Mouse (Mus musculus) ES-CJ7 (cell line): Measurements from ENCODE around the gene Serpina3a.
"Not testable (repeated sequence)": the region's sequence is repeated elsewhere in the genome, so short reads cannot be mapped to it uniquely, and the experiment has no call there.

ENCODE experiments used
- DNase-seq: peaks from one replicate; pipeline ENCODE4 v3.0.0; 2011; ENCODE audit warnings: low read depth, low spot score

Gene Serpina3a

DNA sequence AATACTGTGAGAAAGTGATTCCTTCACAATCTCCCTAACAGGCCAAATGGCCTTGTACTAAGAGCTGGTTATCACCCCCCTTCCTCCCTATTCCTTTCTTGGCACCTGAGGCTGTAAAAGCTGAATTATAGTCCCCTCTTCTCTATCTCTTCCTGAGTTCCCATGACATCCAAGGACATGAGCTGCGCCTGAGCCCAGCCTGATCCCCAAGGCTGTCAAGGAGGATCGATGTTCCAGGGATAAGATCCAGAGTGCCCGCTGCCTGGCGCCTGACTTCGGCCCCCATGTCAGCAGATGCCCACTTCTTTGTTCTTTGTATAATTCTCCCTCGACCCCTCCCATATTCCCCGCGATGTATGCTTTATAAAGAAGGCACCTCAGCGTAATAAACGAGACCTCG lies at the start of gene Serpina3a:
Gene Serpina3a (plus strand): TSS at position 392 of the 400 bp plus-strand sequence.
- DNase-seq: not testable (repeated sequence)

DNA sequence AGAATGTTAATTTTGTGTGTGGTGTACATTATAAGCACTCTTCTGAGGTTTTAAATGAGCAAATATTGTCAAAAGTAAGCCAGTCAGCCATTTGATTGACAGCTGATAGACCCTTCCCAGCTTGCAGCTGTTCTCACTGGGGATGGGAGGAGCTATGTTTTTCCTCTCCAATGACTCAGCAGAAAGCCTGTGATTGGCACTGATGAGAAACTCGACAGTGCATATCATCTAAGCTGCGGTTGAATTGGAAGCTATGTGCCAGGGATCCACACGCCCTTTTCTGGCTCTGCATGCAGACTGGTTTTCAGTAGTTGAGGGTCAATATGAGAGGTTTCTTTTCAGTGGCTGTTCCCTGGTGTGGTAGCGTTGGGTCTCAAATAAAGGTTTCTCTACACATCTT lies 48.0 kb upstream of the Serpina3a start:
- DNase-seq: peak; percentile 25

DNA sequence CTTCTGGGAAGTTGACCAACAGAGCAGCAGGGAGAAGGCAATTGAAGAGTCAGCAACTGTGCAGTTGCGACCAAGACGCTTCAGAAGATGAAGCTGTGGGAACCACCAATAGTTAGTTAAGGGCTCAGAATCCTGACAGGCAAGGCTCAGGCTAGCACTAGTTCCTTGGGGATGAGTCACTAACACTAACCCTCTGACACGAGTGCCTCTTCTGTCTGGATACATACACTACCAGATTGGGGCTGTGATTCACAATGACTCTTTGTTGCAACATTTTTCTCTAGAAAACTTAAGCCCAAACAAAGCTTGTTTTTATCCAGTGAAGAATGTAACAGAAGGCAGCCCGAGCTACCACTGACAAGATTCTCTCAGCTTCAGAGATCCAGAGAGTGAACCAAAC lies 47.5 kb upstream of the Serpina3a start:
- DNase-seq: no peak

GRCm38 (mm10) chr12:104066241-104066640 lies 46.3 kb upstream of the Serpina3a start:
- peak; percentile 70 for DNase-seq

DNA sequence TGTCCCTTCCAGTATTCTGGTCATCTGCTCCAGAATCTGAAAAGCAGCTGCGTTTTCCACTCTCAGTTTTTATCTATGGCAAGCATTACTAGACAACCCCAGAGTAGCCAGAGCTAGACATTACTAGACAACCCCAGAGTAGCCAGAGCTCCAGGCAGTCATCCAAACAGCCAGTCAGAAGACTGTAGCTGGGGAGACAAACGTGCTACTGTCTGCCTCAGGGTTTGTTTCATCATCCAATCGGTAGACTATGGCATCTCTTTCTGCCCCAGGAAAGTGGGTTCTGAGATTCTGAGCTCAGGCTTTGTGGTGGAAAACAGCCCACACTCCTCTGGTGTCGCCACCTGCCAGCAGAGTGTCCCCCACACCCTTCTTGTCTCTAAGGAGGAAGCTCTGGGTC lies 45.0 kb upstream of the Serpina3a start:
- peak; percentile 23 for DNase-seq

GRCm38 (mm10) chr12:104069620-104070019 lies 42.9 kb upstream of the Serpina3a start:
- peak; percentile 79 for DNase-seq

GRCm38 (mm10) chr12:104071708-104072107 lies 40.8 kb upstream of the Serpina3a start:
- no peak for DNase-seq

DNA sequence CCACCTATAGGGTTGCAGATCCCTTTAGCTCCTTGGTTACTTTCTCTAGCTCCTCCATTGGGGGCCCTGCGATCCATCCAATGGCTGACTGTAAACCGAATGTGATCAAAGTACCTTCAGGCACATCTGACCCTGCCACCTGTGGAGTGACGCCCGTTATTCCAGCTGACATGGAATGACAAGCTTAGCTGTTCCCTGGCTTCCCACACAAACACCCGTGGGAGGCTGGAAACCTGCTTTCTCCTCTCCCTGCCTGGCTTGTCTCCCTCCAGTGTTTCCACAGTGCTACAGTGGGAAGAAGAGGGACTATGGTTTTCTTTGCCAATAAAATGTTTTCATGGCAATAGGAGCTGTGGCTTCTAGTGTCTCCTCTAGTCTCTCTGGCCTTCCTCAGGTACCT lies 40.2 kb upstream of the Serpina3a start:
- no peak for DNase-seq

DNA sequence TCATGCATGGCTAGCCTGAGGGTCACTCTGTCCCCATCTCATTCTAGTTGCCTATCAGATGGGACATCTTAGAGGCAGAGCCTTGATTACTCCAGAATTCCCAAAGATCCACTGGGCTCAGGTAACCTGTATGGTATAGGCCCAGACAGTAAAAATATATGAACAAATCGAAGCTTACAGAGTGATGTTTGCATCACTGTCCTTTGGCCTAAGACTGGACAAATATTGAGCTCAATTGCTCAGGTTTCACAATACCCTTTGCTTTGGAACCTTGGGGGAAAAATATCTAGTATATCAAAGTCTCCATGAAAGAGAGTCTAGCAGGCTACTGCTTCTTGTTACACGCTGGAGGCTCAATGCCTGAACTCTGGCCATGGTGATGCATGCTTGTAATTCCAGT lies 22.4 kb upstream of the Serpina3a start:
- no peak for DNase-seq

DNA sequence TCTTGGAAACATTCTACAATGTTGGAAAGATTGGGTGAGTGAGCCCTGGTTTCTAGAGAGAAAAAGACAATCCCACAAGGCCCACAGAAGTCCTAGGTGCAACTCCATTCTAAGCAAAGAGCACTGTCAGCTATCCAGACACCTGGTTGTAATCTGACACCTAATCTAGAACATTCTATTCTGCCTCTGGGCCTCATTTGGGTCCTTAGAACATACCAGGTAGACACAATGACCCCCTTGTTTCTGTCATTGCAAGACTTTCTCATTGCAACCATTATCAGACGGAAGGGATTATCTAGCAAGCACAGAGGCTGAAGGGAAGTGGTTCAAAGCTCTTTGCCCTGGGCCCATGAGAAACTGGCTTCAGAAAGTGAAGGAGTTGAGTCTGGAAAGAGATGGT lies 21.2 kb upstream of the Serpina3a start:
- no peak for DNase-seq

DNA sequence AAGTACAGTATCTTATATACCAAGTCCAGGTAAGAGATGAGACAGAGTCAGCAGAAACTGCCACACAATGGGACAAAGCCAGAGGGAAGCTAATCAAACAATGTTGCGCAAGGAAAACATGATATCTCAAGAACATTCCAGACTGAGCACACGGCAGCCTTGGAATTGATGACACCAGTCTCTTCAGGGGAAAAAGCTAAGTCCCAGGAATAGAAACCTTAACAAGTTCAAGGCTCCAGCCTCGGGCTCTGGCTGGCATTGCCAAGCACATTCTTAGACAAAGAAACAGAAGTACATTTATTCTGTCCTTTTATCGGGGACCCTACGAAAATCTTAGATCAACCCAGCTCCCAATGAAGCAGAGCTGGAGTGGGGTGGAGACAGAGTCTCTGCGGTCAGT lies 11.8 kb upstream of the Serpina3a start, which contains the start of gene Serpina5:
Gene Serpina5 (plus strand): TSS at position 346 of the 400 bp plus-strand sequence.
- DNase-seq: no peak

DNA sequence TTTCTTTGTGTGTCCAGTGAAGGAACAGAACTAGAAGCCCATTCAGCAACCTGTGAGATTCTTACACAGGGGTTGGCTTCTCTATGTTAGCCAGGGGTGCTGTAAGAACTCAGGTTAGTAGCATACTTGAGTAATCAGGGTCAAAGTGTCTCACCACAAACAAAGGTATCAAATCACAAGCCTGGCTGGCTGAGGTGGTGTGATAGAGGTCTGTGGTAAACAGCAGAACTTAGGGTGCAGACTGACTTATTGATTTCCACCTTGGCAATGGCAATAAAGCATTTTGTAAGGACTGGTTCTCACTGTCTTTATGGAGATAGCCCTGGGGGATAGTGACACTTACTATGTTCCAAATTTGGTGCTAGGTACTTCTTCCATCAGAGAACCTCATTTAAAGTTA lies 6.7 kb upstream of the Serpina3a start:
- no peak for DNase-seq

DNA sequence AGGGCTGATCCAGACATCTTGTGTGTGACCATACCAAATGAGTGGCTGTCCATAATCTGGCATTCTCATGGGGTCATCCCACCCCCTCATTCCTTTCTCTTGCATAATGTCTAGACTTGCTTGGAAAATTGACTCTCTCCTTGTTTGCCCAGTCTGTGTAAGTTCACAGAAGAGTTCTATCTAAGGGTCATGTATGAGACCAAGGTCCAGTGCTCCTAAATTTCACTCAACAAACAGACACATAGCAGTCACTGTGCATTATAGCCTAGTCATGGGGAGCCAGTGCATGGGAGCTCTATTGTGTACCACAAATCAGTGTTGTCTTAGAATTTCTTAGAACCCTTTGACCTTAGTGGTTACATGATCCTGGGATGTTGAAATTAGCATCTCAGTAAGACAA lies 5.6 kb upstream of the Serpina3a start:
- DNase-seq: no peak

- no peak for DNase-seq
Observed at GRCm38 (mm10) chr12:104108507-104108906, 4.0 kb upstream of the Serpina3a start.

DNA sequence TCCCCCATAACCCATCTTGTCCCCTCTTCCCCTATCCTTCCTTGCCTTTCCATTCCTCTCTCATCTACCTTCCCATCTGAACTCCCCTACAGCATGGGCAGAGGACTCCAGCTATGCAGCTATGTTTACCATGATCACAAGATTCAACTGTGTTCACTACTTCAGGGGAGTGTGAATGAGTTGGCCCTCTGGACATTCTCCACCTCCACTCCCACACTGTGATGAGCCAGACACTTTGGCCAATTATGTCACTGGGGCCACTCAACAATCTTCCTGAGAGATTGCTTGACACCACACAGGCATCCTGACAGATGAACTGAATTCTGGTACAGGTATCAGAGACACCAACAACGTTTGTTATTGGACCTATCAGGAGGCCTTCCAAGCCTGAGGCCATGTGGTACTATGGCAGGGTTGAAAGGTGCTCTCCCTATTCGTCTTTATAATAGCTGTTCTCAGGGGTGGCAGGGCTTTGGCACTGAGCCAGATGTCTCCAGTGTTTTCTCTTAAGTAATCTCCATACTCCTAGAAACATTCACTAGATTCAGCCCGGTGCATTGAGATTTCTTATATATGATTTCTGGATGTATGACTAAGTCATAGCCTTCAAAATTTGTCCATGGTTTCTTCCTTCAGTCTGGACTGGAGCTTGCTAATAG lies 2.5 kb downstream of the Serpina3a start:
- no peak for DNase-seq

- no peak for DNase-seq
Observed at GRCm38 (mm10) chr12:104123097-104123496, 10.6 kb downstream of the Serpina3a start.

- no peak for DNase-seq
Observed at GRCm38 (mm10) chr12:104123996-104124395, 11.5 kb downstream of the Serpina3a start.

DNA sequence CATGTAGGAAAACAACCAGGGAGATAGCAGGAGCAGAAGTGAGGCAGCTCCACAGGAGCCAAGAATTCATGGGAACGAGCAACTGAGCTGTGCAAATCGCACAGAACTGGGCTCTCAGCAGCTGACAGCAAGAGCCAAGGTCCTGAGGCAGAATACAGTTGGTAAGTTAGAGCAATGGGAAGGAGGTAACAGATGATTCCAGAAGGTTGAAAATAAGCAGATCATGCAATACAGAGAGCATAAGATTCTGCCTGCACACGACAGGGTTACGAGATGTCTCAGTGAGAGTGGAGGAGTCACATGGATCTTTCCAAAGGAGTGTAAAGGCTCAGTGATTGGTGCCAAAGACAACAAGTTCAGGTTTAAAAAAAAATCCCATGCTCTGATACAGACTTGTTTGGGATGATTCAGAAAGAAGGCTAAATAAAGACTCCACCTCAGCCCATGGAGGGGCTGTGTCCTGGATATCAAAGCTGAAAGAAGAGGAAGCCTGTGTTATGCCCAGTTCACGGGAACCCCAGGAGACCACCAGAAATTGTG lies 12.6 kb downstream of the Serpina3a start:
- no peak for DNase-seq

GRCm38 (mm10) chr12:104127696-104128095 lies 15.2 kb downstream of the Serpina3a start, which contains the start of gene Serpina3b:
TSS of gene Serpina3b (plus strand) at chr12:104127996.
- no peak for DNase-seq

- no peak for DNase-seq
Observed at GRCm38 (mm10) chr12:104131041-104131440, 18.5 kb downstream of the Serpina3a start.

DNA sequence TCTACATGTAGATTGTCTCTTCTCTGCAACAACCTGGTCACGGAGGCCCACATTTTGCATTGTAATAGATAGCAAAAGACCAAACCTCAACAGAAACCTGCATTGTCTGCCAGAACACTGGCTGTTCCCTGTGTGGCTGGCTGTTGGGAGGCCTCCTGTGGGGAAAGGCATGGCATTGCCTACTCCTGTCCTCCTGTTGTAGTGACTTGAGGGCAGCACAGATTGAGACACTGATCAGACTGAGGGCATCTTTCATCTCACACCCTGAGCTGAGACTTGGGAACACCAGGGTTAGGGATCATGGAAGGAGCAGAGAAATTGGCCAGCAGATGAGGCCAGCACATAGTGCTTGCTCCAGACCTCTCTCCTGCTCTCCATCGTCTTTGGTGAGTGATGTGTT lies 25.7 kb downstream of the Serpina3a start:
- no peak for DNase-seq

DNA sequence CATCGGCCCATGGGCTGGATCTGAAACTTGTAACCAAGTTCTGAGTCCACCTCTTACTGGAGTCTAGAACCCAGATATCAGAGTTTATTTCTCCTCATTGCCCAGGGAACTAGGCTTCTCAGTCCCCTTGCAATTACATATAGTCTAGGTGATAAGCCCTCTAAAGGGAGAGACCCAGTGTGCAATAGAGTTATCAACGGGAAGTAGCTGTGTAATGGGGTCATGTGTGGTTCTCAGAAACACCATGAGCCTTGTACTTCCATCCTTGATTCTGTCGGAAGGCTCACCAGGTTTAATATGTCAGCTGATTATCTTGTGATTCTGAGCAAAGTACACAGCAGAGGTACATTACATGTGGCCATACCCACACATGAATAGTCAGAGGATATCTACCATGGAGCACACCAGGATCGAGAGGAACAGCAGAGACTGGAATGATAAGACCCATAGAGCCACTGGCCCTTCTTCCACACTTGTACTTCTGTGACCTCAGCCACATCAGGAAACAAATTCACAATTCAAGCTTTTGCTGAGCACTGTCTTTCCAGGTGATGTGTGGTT lies 28.1 kb downstream of the Serpina3a start:
- no peak for DNase-seq

- DNase-seq: no peak
Observed at GRCm38 (mm10) chr12:104141506-104141905, 29.0 kb downstream of the Serpina3a start.
